Comparison of ENCODE assay signal across 8 mouse cellular contexts in genomic region chr14:14345948-14346812, GRCm38 (mm10). TPM values are rescaled to one million over a fixed set of nuclear protein-coding genes. Genes with fewer than 3 reads are reported as not detected.
A peak's percentile ranks its signal among the peaks of the same experiment; 100 is the strongest.
DNase-seq lines count a peak whose midpoint lies in the region; ATAC-seq lines count a peak whose summit lies in the region.

TSS of gene Il3ra (plus strand) at chr14:14346275.

- H3K4me2 ChIP-seq in embryonic facial prominence, embryonic 13.5 days = peak within 1 kb of the TSS; percentile 73
- peak within 1 kb of the TSS; percentile 83 for H3K4me2 ChIP-seq in liver, embryonic 12.5 days
- H3K4me2 ChIP-seq in stomach, embryonic 15.5 days = peak within 1 kb of the TSS; percentile 87

- H3K36me3 ChIP-seq in embryonic facial prominence, embryonic 13.5 days = peaks cover 30% of the 10 kb centered on the region
- peaks cover 32% of the 10 kb centered on the region for H3K36me3 ChIP-seq in liver, embryonic 12.5 days
- peaks cover 7% of the 10 kb centered on the region; the same call in 1 of the 2 replicates for H3K36me3 ChIP-seq in stomach, embryonic 15.5 days

- peak within 1 kb of the TSS; percentile 33; the same call in 1 of the 2 replicates for H3K27ac ChIP-seq in embryonic facial prominence, embryonic 13.5 days
- H3K27ac ChIP-seq in liver, embryonic 12.5 days = peak within 1 kb of the TSS; percentile 41; the same call in 1 of the 2 replicates
- H3K27ac ChIP-seq in stomach, embryonic 15.5 days = peak within 1 kb of the TSS; percentile 74

- H3K9me3 ChIP-seq in embryonic facial prominence, embryonic 13.5 days = peaks cover 55% of the 10 kb centered on the region
- peaks cover 46% of the 10 kb centered on the region for H3K9me3 ChIP-seq in liver, embryonic 12.5 days (replicated peaks)
- H3K9me3 ChIP-seq in stomach, embryonic 15.5 days = no peaks in the 10 kb centered on the region; the same call in 1 of the 2 replicates

- no peaks in the 10 kb centered on the region for H3K4me1 ChIP-seq in embryonic facial prominence, embryonic 13.5 days
- peaks cover 17% of the 10 kb centered on the region for H3K4me1 ChIP-seq in liver, embryonic 12.5 days
- no peaks in the 10 kb centered on the region for H3K4me1 ChIP-seq in stomach, embryonic 15.5 days

- peak; percentile 26 for ATAC-seq in embryonic facial prominence, embryonic 13.5 days (ENCODE audit: insufficient number of reproducible peaks, insufficient read depth, low FRiP score, low TSS enrichment, low read depth)
- peak; percentile 39 for ATAC-seq in liver, embryonic 12.5 days
- peak; percentile 36 for ATAC-seq in stomach, embryonic 15.5 days (ENCODE audit: insufficient read depth, low FRiP score, low read depth)

- peak; percentile 40 for DNase-seq in ovary, adult 18-20 months (ENCODE audit: low spot score)
- DNase-seq in ovary, postnatal 10 days (ENCODE audit: low spot score) = no peak
- peak; percentile 69 to 74 for DNase-seq in heart, adult 9 months (ENCODE audit: low spot score in 2 of 2)
- peak; percentile 69 for DNase-seq in kidney, adult 9 months
- DNase-seq in naive thymus-derived CD4-positive, alpha-beta T cell, adult 2 months (ENCODE audit: low read depth) = peak; percentile 92

- H3K9ac ChIP-seq in embryonic facial prominence, embryonic 13.5 days = peak within 1 kb of the TSS; percentile 67
- H3K9ac ChIP-seq in liver, embryonic 12.5 days = peak within 1 kb of the TSS; percentile 55
- peak within 1 kb of the TSS; percentile 22; the same call in 1 of the 2 replicates for H3K9ac ChIP-seq in stomach, embryonic 15.5 days

- peak within 1 kb of the TSS; percentile 59 for H3K4me3 ChIP-seq in embryonic facial prominence, embryonic 13.5 days
- H3K4me3 ChIP-seq in liver, embryonic 12.5 days = peak within 1 kb of the TSS; percentile 66
- peak within 1 kb of the TSS; percentile 62 for H3K4me3 ChIP-seq in stomach, embryonic 15.5 days (replicated peaks)

- WGBS in embryonic facial prominence, embryonic 13.5 days = 3% methylated on average over 48 of the region's 69 CpGs
- 2% methylated on average over 59 of the region's 69 CpGs for WGBS in liver, embryonic 12.5 days (ENCODE audit: insufficient replicate concordance)
- WGBS in stomach, embryonic 15.5 days = 3% methylated on average over 64 of the region's 69 CpGs

- H3K27me3 ChIP-seq in embryonic facial prominence, embryonic 13.5 days = no peaks in the 10 kb centered on the region
- H3K27me3 ChIP-seq in liver, embryonic 12.5 days (replicated peaks) = no peaks in the 10 kb centered on the region
- no peaks in the 10 kb centered on the region for H3K27me3 ChIP-seq in stomach, embryonic 15.5 days (replicated peaks)

RNA-seq across cellular contexts. Expression of gene Il3ra, which starts in this region (rescaled TPM):
- polyA plus RNA-seq in embryonic facial prominence, embryonic 13.5 days (2015; fragmentation: Nextera tagmentation; extraction: Ambion mirVana) = 3.8 and 4.4 TPM in 2 replicates
- polyA plus RNA-seq in liver, embryonic 12.5 days (2016; fragmentation: Nextera tagmentation; extraction: Ambion mirVana) = 2.1 and 3.2 TPM in 2 replicates
- polyA plus RNA-seq in stomach, embryonic 15.5 days (2015; fragmentation: Nextera tagmentation; extraction: Ambion mirVana) = 5.9 and 8.0 TPM in 2 replicates
